Mouse (Mus musculus) lung, postnatal 25 days (tissue): ENCODE measurements around the gene Cdh4.

Experiments used
- DNase-seq: peaks from one replicate; pipeline ENCODE4 v3.0.0; 2022; ENCODE audit warnings: low spot score

Cdh4 gene

GRCm38 (mm10) chr2:179538535-179538934 is 96.3 kb downstream of the Cdh4 start:
- DNase-seq = no peak

GRCm38 (mm10) chr2:179539532-179540245 is 97.5 kb downstream of the Cdh4 start:
- no peak for DNase-seq

GRCm38 (mm10) chr2:179541096-179541495 is 98.9 kb downstream of the Cdh4 start:
- no peak for DNase-seq

- DNase-seq = no peak
These were observed 105.4 kb downstream of the Cdh4 start for GRCm38 (mm10) chr2:179547627-179548026.

GRCm38 (mm10) chr2:179555928-179556327 is 113.7 kb downstream of the Cdh4 start:
- no peak for DNase-seq

- DNase-seq = no peak
These were observed 120.1 kb downstream of the Cdh4 start for GRCm38 (mm10) chr2:179562350-179562749.

- no peak for DNase-seq
These were observed 123.4 kb downstream of the Cdh4 start for GRCm38 (mm10) chr2:179565611-179566010.

- no peak for DNase-seq
These were observed 125.7 kb downstream of the Cdh4 start for GRCm38 (mm10) chr2:179567886-179568285.

- no peak for DNase-seq
These were observed 126.9 kb downstream of the Cdh4 start for GRCm38 (mm10) chr2:179569171-179569570.

- no peak for DNase-seq
These were observed 129.0 kb downstream of the Cdh4 start for GRCm38 (mm10) chr2:179571175-179571769.

GRCm38 (mm10) chr2:179573331-179573730 is 131.1 kb downstream of the Cdh4 start:
- no peak for DNase-seq

- DNase-seq = no peak
These were observed 131.6 kb downstream of the Cdh4 start for GRCm38 (mm10) chr2:179573786-179574185.

- DNase-seq = no peak
These were observed 133.4 kb downstream of the Cdh4 start for GRCm38 (mm10) chr2:179575585-179575984.

- DNase-seq = no peak
These were observed 134.0 kb downstream of the Cdh4 start for GRCm38 (mm10) chr2:179576221-179576620.

- no peak for DNase-seq
These were observed 136.1 kb downstream of the Cdh4 start for GRCm38 (mm10) chr2:179578329-179578728.

- no peak for DNase-seq
These were observed 136.6 kb downstream of the Cdh4 start for GRCm38 (mm10) chr2:179578842-179579241.

- no peak for DNase-seq
These were observed 138.2 kb downstream of the Cdh4 start for GRCm38 (mm10) chr2:179580415-179580814.

- DNase-seq = no peak
These were observed 138.8 kb downstream of the Cdh4 start for GRCm38 (mm10) chr2:179581058-179581457.

- DNase-seq = no peak
These were observed 140.7 kb downstream of the Cdh4 start for GRCm38 (mm10) chr2:179582966-179583365.

- DNase-seq = no peak
These were observed 142.4 kb downstream of the Cdh4 start for GRCm38 (mm10) chr2:179584672-179585071.

- DNase-seq = no peak
These were observed 144.2 kb downstream of the Cdh4 start for GRCm38 (mm10) chr2:179586436-179586835.

GRCm38 (mm10) chr2:179587069-179587468 is 144.8 kb downstream of the Cdh4 start:
- no peak for DNase-seq

- DNase-seq = no peak
These were observed 149.4 kb downstream of the Cdh4 start for GRCm38 (mm10) chr2:179591661-179592060.

GRCm38 (mm10) chr2:179595013-179595412 is 152.8 kb downstream of the Cdh4 start:
- DNase-seq = no peak
